Mouse (Mus musculus) forebrain, embryonic 15.5 days (tissue): ENCODE results near the gene Pus3. TPM values are rescaled to one million over a fixed set of nuclear protein-coding genes. Genes with fewer than 3 reads are reported as not detected.

Experiments
- ATAC-seq: fragments of 200-750 bp; cut with Nextera tagmentation; replicated peaks from 2 replicates; pipeline ENCODE4 v1.8.0; 2017; ENCODE audit warnings: mild to moderate bottlenecking, moderate TSS enrichment, moderate library complexity
- H3K27ac ChIP-seq: fragments of 300-500 bp; sonication (generic); replicated peaks from 2 replicates; pipeline ENCODE4 v1.5.1; 2015; ENCODE audit warnings: mild to moderate bottlenecking, inconsistent platforms
- H3K27me3 ChIP-seq: fragments of 300-500 bp; sonication (generic); 2 replicates; pipeline ENCODE4 v1.6.1; 2015; ENCODE audit warnings: inconsistent platforms
- H3K36me3 ChIP-seq: fragments of 300-500 bp; sonication (generic); 2 replicates; pipeline ENCODE4 v1.6.1; 2015; ENCODE audit warnings: mild to moderate bottlenecking, inconsistent platforms
- H3K4me1 ChIP-seq: fragments of 300-500 bp; sonication (generic); 2 replicates; pipeline ENCODE4 v1.6.1; 2015; ENCODE audit warnings: inconsistent platforms
- H3K4me2 ChIP-seq: fragments of 300-500 bp; sonication (generic); replicated peaks from 2 replicates; pipeline ENCODE4 v1.6.1; 2015; ENCODE audit warnings: mild to moderate bottlenecking, inconsistent platforms
- H3K4me3 ChIP-seq: fragments of 300-500 bp; sonication (generic); 2 replicates; pipeline ENCODE4 v1.5.1; 2015; ENCODE audit warnings: mild to moderate bottlenecking, inconsistent platforms
- H3K9ac ChIP-seq: fragments of 300-500 bp; sonication (generic); replicated peaks from 2 replicates; pipeline ENCODE4 v1.6.1; 2015; ENCODE audit warnings: mild to moderate bottlenecking, inconsistent platforms
- H3K9me3 ChIP-seq: fragments of 300-500 bp; sonication (generic); 2 replicates; pipeline ENCODE4 v1.6.1; 2016; ENCODE audit warnings: inconsistent platforms
- WGBS: fragments of 180-500 bp; shearing (Covaris S2); methylation state at CpG from one replicate; pipeline ENCODE4 v1.1.7; 2015; ENCODE audit warnings: mixed read lengths; 5-methylcytosine and 5-hydroxymethylcytosine counted together
- polyA plus RNA-seq: library from polyadenylated mRNA; unstranded; fragments of >200 nt; fragmentation: Nextera tagmentation; extraction: Ambion mirVana; gene quantifications from 2 replicates; pipeline ENCODE4 v1.2.1, GENCODE M21; 2015

Pus3 gene
- polyA plus RNA-seq: 18.8 TPM in 2 replicates

DNA sequence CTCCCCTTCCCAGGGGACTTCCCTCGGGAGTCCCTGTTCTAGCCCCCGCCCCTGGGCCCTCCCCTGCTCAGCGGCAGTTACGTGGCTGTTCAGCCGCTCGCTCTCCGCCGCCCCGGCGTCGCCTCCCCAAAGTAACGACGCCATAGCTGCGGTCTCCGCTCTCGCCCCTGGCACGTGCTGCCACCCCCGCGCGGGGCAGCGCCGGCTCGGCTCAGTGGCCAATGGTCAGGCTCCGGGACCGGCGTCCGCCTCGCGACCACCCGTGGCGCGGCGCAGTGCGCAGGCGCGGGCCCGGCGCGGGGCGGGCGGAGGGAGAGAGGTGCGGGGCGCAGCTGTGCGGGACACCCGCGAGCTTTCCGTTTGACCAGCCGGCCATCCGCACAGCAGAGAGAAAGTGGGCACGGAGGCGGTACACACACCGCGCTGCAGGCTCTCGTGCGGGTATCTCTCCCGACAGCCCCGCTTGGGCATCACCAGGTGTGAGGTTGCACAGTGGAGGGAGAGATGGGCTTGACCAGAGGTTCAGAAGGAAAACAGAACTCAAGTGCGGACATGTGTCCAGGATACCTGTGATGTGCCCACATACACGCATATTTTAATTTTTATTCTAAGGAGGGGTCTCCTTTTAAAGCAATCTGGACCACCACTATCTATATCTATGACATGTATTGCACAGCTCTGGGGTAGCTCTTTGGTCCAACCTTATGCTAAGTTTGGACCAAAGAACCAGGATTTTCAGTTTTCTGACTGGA is at the start of gene Pus3, which contains the start of gene Ddx25:
Gene Pus3, plus strand, starts transcription at position 339 of the 752 bp plus-strand sequence.
Gene Ddx25, minus strand, starts transcription at position 272 of the 752 bp plus-strand sequence.
- Histone ChIP-seq H3K4me2 (peak within 1 kb of the TSS; percentile 91), H3K4me3 (peak within 1 kb of the TSS; percentile 85), H3K27me3 (no peaks in the 10 kb centered on the region), H3K9me3 (no peaks in the 10 kb centered on the region), H3K27ac (peak within 1 kb of the TSS; percentile 77), H3K9ac (peak within 1 kb of the TSS; percentile 68), H3K4me1 (peaks cover 25% of the 10 kb centered on the region), H3K36me3 (peaks cover 16% of the 10 kb centered on the region)
- peak; percentile 81 for ATAC-seq
- 1% methylated on average over 59 of the region's 59 CpGs for WGBS

- WGBS: 91% methylated on average over 4 of the region's 4 CpGs
- H3K27me3 ChIP-seq: no peaks in the 10 kb centered on the region
- no peak overlapping the region for H3K4me2 ChIP-seq
- H3K4me1 ChIP-seq: no peaks in the 10 kb centered on the region
- no peaks in the 10 kb centered on the region for H3K9me3 ChIP-seq
- H3K4me3 ChIP-seq: no peak overlapping the region
- no peaks in the 10 kb centered on the region for H3K36me3 ChIP-seq
- H3K27ac ChIP-seq: no peak overlapping the region
- no peak overlapping the region for H3K9ac ChIP-seq
- no peak for ATAC-seq
These were observed 44.5 kb upstream of the Pus3 start for GRCm38 (mm10) chr9:35513900-35514299.

- Histone ChIP-seq H3K36me3 (no peaks in the 10 kb centered on the region), H3K4me2 (no peak overlapping the region), H3K27ac (no peak overlapping the region), H3K4me1 (no peaks in the 10 kb centered on the region), H3K27me3 (no peaks in the 10 kb centered on the region), H3K9me3 (no peaks in the 10 kb centered on the region), H3K9ac (no peak overlapping the region), H3K4me3 (no peak overlapping the region)
- WGBS: 88% methylated on average over 5 of the region's 5 CpGs
- ATAC-seq: no peak
These were observed 42.2 kb upstream of the Pus3 start for GRCm38 (mm10) chr9:35516182-35516581.

GRCm38 (mm10) chr9:35516711-35517110 is 41.7 kb upstream of the Pus3 start:
- 91% methylated on average over 16 of the region's 16 CpGs for WGBS
- Histone ChIP-seq H3K4me1 (no peaks in the 10 kb centered on the region), H3K4me2 (no peak overlapping the region), H3K9me3 (no peaks in the 10 kb centered on the region), H3K36me3 (no peaks in the 10 kb centered on the region), H3K27ac (no peak overlapping the region), H3K9ac (no peak overlapping the region), H3K27me3 (no peaks in the 10 kb centered on the region), H3K4me3 (no peak overlapping the region)
- no peak for ATAC-seq

- no peaks in the 10 kb centered on the region for H3K36me3 ChIP-seq
These were observed 40.2 kb upstream of the Pus3 start, which contains the start of gene Gm1113 for GRCm38 (mm10) chr9:35518169-35518568. Gm1113 (minus strand) TSS chr9:35518269.

DNA sequence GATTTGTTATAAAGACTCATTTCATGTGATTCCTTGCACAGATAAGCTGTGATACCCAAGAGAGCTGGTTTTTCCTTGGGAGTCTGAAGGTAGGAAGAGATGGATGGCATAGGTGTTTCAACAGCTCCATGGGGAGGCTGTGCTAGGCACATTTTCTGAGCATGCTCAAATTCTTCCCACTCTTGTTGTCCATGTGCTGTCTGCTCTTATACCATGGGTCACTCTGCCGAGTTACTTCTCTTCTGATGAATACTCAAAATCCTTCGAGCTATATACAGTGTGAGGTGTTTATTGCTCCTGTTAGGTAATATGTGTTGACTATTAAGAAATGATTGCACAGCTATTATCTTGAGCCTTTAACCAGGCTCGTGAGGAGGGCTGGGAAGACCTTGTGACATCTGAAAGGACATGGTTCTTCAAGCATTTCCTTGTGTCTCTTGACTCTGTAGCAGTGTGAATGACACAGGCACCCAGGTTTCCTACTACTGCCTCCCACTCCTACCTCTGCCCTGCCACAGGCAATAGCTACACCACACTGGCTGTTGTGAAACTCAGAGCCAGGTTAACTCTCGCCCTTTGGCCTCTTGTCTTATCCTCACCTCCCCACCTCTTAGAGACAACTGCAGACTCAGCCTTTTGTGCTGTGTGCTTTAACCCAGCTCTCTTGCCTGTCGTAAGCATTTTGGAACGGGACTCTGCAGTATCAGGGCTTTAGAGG is 37.6 kb upstream of the Pus3 start:
- no peak overlapping the region for H3K27ac ChIP-seq
- no peak overlapping the region for H3K4me3 ChIP-seq
- H3K27me3 ChIP-seq: no peaks in the 10 kb centered on the region
- H3K36me3 ChIP-seq: no peaks in the 10 kb centered on the region
- no peaks in the 10 kb centered on the region for H3K9me3 ChIP-seq
- no peak for ATAC-seq
- peaks cover 21% of the 10 kb centered on the region for H3K4me1 ChIP-seq
- H3K4me2 ChIP-seq: no peak overlapping the region
- WGBS: 85% methylated on average over 6 of the region's 6 CpGs
- H3K9ac ChIP-seq: no peak overlapping the region

More at GRCm38 (mm10) chr9:35518169-35518568, 40.2 kb upstream of the Pus3 start, which contains the start of gene Gm1113:
- ATAC-seq: no peak
- Histone ChIP-seq H3K4me3 (no peak within 1 kb of the TSS), H3K27me3 (no peaks in the 10 kb centered on the region), H3K4me2 (no peak within 1 kb of the TSS), H3K9me3 (no peaks in the 10 kb centered on the region), H3K9ac (no peak within 1 kb of the TSS), H3K27ac (no peak within 1 kb of the TSS), H3K4me1 (peaks cover 5% of the 10 kb centered on the region)
- 88% methylated on average over 3 of the region's 3 CpGs for WGBS

GRCm38 (mm10) chr9:35522241-35522640 is 36.2 kb upstream of the Pus3 start:
- no peak for ATAC-seq
- WGBS: 88% methylated on average over 2 of the region's 2 CpGs
- Histone ChIP-seq H3K27ac (no peak overlapping the region), H3K36me3 (no peaks in the 10 kb centered on the region), H3K27me3 (no peaks in the 10 kb centered on the region), H3K4me2 (no peak overlapping the region), H3K4me1 (peaks cover 21% of the 10 kb centered on the region), H3K9ac (no peak overlapping the region), H3K4me3 (no peak overlapping the region), H3K9me3 (no peaks in the 10 kb centered on the region)

DNA sequence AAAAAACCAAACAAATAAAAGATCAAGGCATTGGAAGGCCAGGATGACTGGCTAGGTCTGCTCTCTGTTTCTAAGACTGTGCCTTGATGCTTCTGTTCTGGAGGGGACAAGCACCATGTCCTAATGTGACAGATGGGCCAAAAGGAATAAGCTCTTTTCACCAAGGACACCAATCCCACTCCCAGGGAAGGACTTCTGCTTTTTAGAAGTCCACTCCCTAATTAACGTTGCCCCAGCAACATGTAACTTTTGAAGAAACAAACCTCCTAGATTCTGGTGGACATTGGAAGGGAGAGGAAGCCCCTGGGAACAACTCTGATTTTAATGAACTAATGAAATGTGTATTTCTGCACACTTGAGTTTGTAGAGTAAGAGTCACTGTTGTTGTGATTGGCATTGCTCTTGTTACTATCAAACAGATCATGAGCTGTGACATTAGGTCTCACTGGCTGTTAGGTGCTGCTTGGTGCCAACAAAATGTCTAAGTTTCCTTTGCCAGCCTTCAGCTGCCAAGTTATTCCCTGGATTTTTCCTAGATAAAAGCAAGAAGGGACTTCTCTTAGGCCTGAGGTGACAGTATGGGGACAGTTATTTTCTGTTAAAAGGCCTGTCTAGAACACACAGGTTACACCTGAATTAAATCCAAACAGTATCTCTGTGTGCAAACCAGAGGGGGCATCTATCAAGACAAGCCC is 35.4 kb upstream of the Pus3 start:
- WGBS: 66% methylated on average over 1 of the region's 1 CpGs
- Histone ChIP-seq H3K4me1 (peaks cover 21% of the 10 kb centered on the region), H3K4me2 (no peak overlapping the region), H3K4me3 (no peak overlapping the region), H3K27me3 (no peaks in the 10 kb centered on the region), H3K9me3 (no peaks in the 10 kb centered on the region), H3K9ac (no peak overlapping the region), H3K27ac (peak overlapping the region; percentile 79), H3K36me3 (no peaks in the 10 kb centered on the region)
- peak; percentile 23; the same call in 1 of the 2 replicates for ATAC-seq

DNA sequence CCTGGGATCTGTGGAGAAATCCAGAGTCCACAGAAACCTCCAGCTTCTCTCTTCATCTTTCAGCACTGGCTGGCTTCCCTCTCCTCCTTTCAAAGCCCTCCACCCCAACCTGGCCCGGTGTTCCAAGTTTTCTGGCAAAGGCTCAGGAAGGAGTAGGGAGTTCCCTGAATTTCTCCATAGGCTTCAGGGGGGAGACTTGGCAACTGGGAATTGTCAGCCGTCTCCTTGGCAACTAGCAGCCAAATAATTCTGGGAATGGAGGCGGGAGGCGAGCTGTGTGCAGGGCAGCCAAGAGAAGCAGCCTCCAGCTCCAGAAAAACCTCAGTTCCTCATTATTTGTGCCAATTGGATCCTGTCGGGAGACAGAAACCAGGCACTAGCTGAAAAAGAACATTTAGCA is 34.9 kb upstream of the Pus3 start:
- no peak overlapping the region for H3K4me3 ChIP-seq
- H3K36me3 ChIP-seq: no peaks in the 10 kb centered on the region
- H3K4me2 ChIP-seq: peak overlapping the region; percentile 23
- no peaks in the 10 kb centered on the region for H3K27me3 ChIP-seq
- H3K27ac ChIP-seq: peak overlapping the region; percentile 79
- 7% methylated on average over 5 of the region's 5 CpGs for WGBS
- H3K9me3 ChIP-seq: no peaks in the 10 kb centered on the region
- H3K9ac ChIP-seq: no peak overlapping the region
- peaks cover 21% of the 10 kb centered on the region for H3K4me1 ChIP-seq
- peak; percentile 90 for ATAC-seq

- Histone ChIP-seq H3K27me3 (no peaks in the 10 kb centered on the region), H3K4me2 (peak overlapping the region; percentile 23), H3K4me1 (peaks cover 21% of the 10 kb centered on the region), H3K9me3 (no peaks in the 10 kb centered on the region), H3K27ac (peak overlapping the region; percentile 79), H3K9ac (no peak overlapping the region), H3K4me3 (no peak overlapping the region), H3K36me3 (no peaks in the 10 kb centered on the region)
- 14% methylated on average over 7 of the region's 7 CpGs for WGBS
- ATAC-seq: peak; percentile 90
These were observed 34.4 kb upstream of the Pus3 start for GRCm38 (mm10) chr9:35523941-35524411.

DNA sequence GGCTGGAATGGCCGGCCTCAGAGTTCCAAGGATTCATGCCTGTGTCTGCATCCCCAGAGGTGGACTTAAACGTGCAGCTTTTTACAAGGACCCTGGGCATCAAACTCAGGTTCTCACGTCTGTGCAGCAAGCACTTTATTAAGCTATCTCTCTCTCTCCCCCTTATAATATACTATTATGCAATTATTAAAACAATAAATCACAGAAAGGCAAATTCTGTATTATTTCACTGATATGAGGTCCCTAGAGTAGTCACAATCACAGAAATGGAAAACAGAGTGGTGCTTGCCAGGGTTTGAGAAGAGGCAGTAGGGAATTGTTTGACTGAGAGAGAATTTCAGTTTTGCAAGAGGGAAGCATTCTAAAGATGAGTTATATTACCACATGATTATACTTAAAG is 29.3 kb upstream of the Pus3 start:
- Histone ChIP-seq H3K4me1 (peaks cover 6% of the 10 kb centered on the region), H3K27ac (no peak overlapping the region), H3K9ac (no peak overlapping the region), H3K27me3 (no peaks in the 10 kb centered on the region), H3K4me2 (no peak overlapping the region), H3K4me3 (no peak overlapping the region), H3K36me3 (no peaks in the 10 kb centered on the region), H3K9me3 (no peaks in the 10 kb centered on the region)
- no peak for ATAC-seq
- WGBS: 67% methylated on average over 3 of the region's 3 CpGs

- Histone ChIP-seq H3K9me3 (no peaks in the 10 kb centered on the region), H3K9ac (no peak overlapping the region), H3K4me2 (no peak overlapping the region), H3K36me3 (no peaks in the 10 kb centered on the region), H3K27me3 (no peaks in the 10 kb centered on the region), H3K27ac (no peak overlapping the region), H3K4me3 (no peak overlapping the region), H3K4me1 (no peaks in the 10 kb centered on the region)
- ATAC-seq: no peak
- WGBS: 13% methylated on average over 1 of the region's 1 CpGs
These were observed 28.6 kb upstream of the Pus3 start for GRCm38 (mm10) chr9:35529796-35530195.
